Mouse (Mus musculus): ENCODE data around the gene Ndufs5. TPM values are rescaled to one million over a fixed set of nuclear protein-coding genes. Genes with fewer than 3 reads are reported as not detected.
A peak's percentile ranks its signal among the peaks of the same experiment; 100 is the strongest.

Gene Ndufs5
- polyA plus RNA-seq, 1 experiment from 2014 or later: 334 TPM

DNA sequence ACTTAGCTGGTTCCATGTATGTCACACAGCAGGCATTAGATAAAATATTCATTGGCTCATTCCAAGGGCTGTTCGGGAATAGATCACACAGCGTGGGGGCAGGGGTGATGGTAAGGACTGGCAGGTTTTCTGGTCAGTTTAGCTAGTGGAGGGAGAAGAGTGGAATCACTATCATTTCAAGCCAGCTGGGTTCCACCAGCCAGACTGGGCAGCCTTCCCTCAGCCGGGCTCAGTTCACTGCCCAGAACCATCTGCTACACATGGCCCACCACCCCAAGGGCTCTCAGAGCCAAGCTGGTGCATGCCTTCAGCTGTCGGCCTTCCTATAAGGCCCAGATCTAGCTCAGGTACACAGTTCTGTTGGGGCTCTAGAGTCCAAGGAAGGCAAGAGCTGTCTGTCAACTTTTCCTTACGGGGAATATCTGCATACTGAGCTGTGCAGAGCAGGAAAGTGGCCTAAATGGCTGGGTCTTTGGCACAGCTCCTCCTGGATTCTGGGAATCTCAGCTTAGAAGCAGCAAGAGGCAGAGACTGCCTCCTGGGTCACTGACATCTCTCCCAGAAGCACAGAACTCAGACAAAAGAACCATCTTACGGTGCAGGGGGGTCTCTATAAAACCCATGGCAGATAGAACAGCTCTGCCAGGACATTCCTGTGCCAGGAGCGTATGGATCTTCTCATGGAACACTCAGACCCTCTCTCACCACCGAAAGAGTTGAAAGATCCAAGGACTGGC lies 32.3 kb downstream of the Ndufs5 start:
- no peak overlapping the region for H3K9ac ChIP-seq (ENCODE audit: low read length)
- H3K9me3 ChIP-seq (ENCODE audit: control insufficient read depth, low read length): no peaks in the 10 kb centered on the region
- peak overlapping the region; percentile 100 for H3K4me2 ChIP-seq (ENCODE audit: low read depth, severe bottlenecking)
- WGBS: 58% methylated on average over 8 of the region's 8 CpGs
- H3K27me3 ChIP-seq (ENCODE audit: control insufficient read depth, insufficient read depth, low read length): peaks cover 9% of the 10 kb centered on the region
- no peaks in the 10 kb centered on the region for H3K36me3 ChIP-seq (ENCODE audit: control insufficient read depth, insufficient read depth, low read length)
- no peak for DNase-seq (ENCODE audit: low spot score)
- H3K4me1 ChIP-seq (ENCODE audit: control insufficient read depth, insufficient read depth, low read length): peaks cover 8% of the 10 kb centered on the region
- ATAC-seq (ENCODE audit: insufficient number of reproducible peaks, low FRiP score, low TSS enrichment, low read depth): no peak
- peak overlapping the region; percentile 70 for H3K4me3 ChIP-seq (ENCODE audit: low read depth, low read length)
- no peak overlapping the region for H3K27ac ChIP-seq (replicated peaks; ENCODE audit: low read depth, low read length)

DNA sequence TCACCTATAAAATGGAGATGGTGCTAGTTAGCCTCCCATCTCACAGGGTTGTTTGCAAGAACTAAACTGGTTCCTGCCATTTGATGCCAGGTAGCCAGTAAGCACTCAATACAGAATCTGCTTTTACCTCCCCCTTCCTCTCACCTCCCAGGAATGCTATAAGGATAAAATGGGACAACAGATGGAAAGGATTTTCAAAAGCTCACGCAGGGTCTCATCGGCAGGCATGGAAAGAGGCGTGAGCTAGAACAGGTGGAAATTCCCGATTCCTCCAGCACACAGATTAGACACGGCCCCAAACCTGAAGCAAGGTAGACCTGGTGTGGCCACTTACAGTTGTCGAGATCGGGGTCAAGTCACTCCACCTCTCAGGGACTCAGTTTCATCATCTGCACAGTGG lies 33.0 kb downstream of the Ndufs5 start:
- 75% methylated on average over 7 of the region's 7 CpGs for WGBS
- H3K27ac ChIP-seq (replicated peaks; ENCODE audit: low read depth, low read length): no peak overlapping the region

DNA sequence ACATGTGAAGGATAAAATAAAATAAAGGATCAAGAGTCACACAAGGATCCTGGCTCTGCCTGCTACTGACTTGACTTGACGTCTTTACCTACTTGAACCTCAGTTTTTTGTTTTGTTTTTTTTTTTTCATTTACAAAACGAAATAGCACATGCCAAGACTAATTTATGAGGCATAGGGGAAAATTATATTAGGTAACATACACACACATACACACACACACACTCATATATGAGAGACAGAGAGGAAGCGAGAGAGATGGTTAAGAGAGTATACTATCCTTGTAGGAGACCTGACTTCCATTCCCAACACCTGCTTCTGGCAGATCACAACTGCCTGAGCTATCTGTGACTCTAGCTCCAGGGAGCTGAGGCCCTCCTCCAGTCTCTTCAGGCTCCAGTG lies 33.7 kb downstream of the Ndufs5 start, which contains the start of gene Macf1:
Gene Macf1 (minus strand): TSS at position 101 of the 400 bp plus-strand sequence.
- H3K4me2 ChIP-seq (ENCODE audit: low read depth, severe bottlenecking): no peak within 1 kb of the TSS
- no peaks in the 10 kb centered on the region for H3K9me3 ChIP-seq (ENCODE audit: control insufficient read depth, low read length)
- no peak within 1 kb of the TSS for H3K9ac ChIP-seq (ENCODE audit: low read length)
- DNase-seq (ENCODE audit: low spot score): no peak
- WGBS: 82% methylated on average over 3 of the region's 3 CpGs
- H3K4me1 ChIP-seq (ENCODE audit: control insufficient read depth, insufficient read depth, low read length): peaks cover 8% of the 10 kb centered on the region
- no peak within 1 kb of the TSS for H3K4me3 ChIP-seq (ENCODE audit: low read depth, low read length)
- H3K36me3 ChIP-seq (ENCODE audit: control insufficient read depth, insufficient read depth, low read length): no peaks in the 10 kb centered on the region
- peaks cover 9% of the 10 kb centered on the region for H3K27me3 ChIP-seq (ENCODE audit: control insufficient read depth, insufficient read depth, low read length)
- ATAC-seq (ENCODE audit: insufficient number of reproducible peaks, low FRiP score, low TSS enrichment, low read depth): no peak
- H3K27ac ChIP-seq (replicated peaks; ENCODE audit: low read depth, low read length): no peak within 1 kb of the TSS

More for the DNA sequence above, 33.0 kb downstream of the Ndufs5 start:
- H3K4me2 ChIP-seq (ENCODE audit: low read depth, severe bottlenecking): no peak overlapping the region
- no peak for ATAC-seq (ENCODE audit: insufficient number of reproducible peaks, low FRiP score, low TSS enrichment, low read depth)
- no peaks in the 10 kb centered on the region for H3K36me3 ChIP-seq (ENCODE audit: control insufficient read depth, insufficient read depth, low read length)
- H3K9ac ChIP-seq (ENCODE audit: low read length): no peak overlapping the region
- H3K4me3 ChIP-seq (ENCODE audit: low read depth, low read length): no peak overlapping the region
- H3K27me3 ChIP-seq (ENCODE audit: control insufficient read depth, insufficient read depth, low read length): peaks cover 9% of the 10 kb centered on the region
- DNase-seq (ENCODE audit: low spot score): no peak
- H3K9me3 ChIP-seq (ENCODE audit: control insufficient read depth, low read length): no peaks in the 10 kb centered on the region
- H3K4me1 ChIP-seq (ENCODE audit: control insufficient read depth, insufficient read depth, low read length): peaks cover 8% of the 10 kb centered on the region

DNA sequence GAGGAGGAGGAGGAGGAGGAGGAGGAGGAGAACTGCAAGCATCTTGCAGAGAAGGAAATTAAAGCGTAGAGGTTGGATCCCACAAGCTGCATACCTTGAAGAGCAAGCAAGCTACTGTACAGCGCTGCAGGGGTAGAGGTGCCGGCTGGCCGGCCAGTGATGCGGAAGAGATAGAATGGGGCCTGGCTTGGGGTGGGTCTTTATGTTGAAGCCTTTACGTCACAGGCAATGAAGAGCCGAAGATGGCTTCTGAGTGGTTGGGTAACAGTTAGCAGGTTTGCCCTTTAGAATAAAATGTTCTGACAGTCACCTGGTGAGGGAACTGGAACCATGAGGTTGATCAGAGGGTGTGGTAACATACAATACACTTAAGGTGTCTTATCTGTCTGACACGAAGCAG lies 35.7 kb downstream of the Ndufs5 start:
- no peaks in the 10 kb centered on the region for H3K9me3 ChIP-seq (ENCODE audit: control insufficient read depth, low read length)
- no peak for DNase-seq (ENCODE audit: low spot score)
- no peak overlapping the region for H3K9ac ChIP-seq (ENCODE audit: low read length)
- WGBS: 85% methylated on average over 8 of the region's 8 CpGs
- H3K27me3 ChIP-seq (ENCODE audit: control insufficient read depth, insufficient read depth, low read length): peaks cover 9% of the 10 kb centered on the region
- no peak overlapping the region for H3K4me3 ChIP-seq (ENCODE audit: low read depth, low read length)
- peaks cover 10% of the 10 kb centered on the region for H3K4me1 ChIP-seq (ENCODE audit: control insufficient read depth, insufficient read depth, low read length)
- H3K27ac ChIP-seq (replicated peaks; ENCODE audit: low read depth, low read length): no peak overlapping the region
- ATAC-seq (ENCODE audit: insufficient number of reproducible peaks, low FRiP score, low TSS enrichment, low read depth): no peak
- H3K4me2 ChIP-seq (ENCODE audit: low read depth, severe bottlenecking): no peak overlapping the region
- H3K36me3 ChIP-seq (ENCODE audit: control insufficient read depth, insufficient read depth, low read length): no peaks in the 10 kb centered on the region

DNA sequence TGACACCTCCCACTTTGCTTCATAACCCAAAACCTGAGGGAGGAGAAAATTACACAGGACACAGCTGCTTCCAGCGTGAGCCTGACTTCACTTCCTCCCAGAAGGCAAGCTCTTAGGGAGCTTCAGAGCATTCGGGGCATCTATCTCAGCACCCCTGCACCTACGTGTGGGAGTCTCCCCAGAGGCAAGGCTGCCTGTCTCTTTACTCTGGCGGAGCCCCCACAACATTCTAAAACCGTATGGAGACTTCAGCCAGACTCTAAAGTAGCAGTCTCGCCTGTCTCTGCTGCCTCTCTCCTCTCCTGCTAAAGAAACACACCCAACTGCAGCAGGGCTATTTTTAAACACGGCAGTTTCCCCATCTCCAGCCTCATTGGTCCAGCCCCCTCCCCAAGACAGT lies 37.0 kb downstream of the Ndufs5 start:
- Histone ChIP-seq H3K27ac (replicated peaks; ENCODE audit: low read depth, low read length) (no peak overlapping the region), H3K4me2 (ENCODE audit: low read depth, severe bottlenecking) (no peak overlapping the region), H3K4me1 (ENCODE audit: control insufficient read depth, insufficient read depth, low read length) (peaks cover 3% of the 10 kb centered on the region; the same call in 1 of the 2 replicates), H3K9ac (ENCODE audit: low read length) (no peak overlapping the region), H3K36me3 (ENCODE audit: control insufficient read depth, insufficient read depth, low read length) (no peaks in the 10 kb centered on the region), H3K9me3 (ENCODE audit: control insufficient read depth, low read length) (no peaks in the 10 kb centered on the region), H3K4me3 (ENCODE audit: low read depth, low read length) (no peak overlapping the region), H3K27me3 (ENCODE audit: control insufficient read depth, insufficient read depth, low read length) (peaks cover 9% of the 10 kb centered on the region)
- no peak for DNase-seq (ENCODE audit: low spot score)
- ATAC-seq (ENCODE audit: insufficient number of reproducible peaks, low FRiP score, low TSS enrichment, low read depth): no peak
- WGBS: 49% methylated on average over 7 of the region's 7 CpGs

DNA sequence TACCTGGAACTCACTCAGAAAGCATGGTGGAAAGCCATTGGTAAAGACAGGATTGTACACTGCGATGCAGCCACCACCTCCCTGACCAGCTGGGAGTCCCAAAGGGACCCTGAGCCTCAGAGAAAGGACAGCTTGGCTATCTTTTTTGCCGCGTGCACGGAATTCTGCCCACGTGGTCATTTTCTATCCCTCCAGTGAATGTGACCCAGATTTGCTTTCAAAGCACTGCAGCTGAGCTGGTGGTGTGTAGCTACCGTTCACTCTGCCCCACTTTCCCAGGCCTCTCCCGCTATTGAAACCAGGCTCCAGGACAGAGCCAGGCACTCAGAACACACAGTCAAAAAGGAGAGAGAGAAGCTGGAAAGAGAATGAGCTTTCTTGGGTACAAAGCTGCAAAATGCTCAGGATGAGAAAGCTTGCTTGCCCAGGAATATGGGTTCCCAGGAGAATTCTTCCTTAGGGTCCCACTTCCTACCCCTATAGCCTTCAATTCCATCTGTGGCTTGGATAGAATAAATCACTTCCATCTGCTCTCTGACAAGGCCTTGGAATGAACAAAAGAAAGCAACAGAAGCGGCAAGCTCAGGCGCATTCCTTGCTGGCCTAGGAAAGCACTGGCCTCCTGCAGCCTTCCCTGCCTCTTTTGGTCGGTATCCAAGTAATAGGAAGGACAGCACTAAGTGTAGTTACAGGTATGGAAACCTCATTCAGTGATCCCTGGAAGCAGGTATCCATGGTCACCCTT lies 40.8 kb downstream of the Ndufs5 start:
- H3K4me2 ChIP-seq (ENCODE audit: low read depth, severe bottlenecking): no peak overlapping the region
- no peak overlapping the region for H3K4me3 ChIP-seq (ENCODE audit: low read depth, low read length)
- no peaks in the 10 kb centered on the region for H3K9me3 ChIP-seq (ENCODE audit: control insufficient read depth, low read length)
- ATAC-seq (ENCODE audit: insufficient number of reproducible peaks, low FRiP score, low TSS enrichment, low read depth) (0 out of 2 replicates have a peak, but pooled peaks have one; percentile 51), DNase-seq (ENCODE audit: low spot score) (peak; percentile 44)
- peaks cover 3% of the 10 kb centered on the region; the same call in 1 of the 2 replicates for H3K4me1 ChIP-seq (ENCODE audit: control insufficient read depth, insufficient read depth, low read length)
- H3K27ac ChIP-seq (replicated peaks; ENCODE audit: low read depth, low read length): peak overlapping the region; percentile 53; the same call in 1 of the 2 replicates
- 58% methylated on average over 10 of the region's 10 CpGs for WGBS
- no peak overlapping the region for H3K9ac ChIP-seq (ENCODE audit: low read length)
- no peaks in the 10 kb centered on the region for H3K36me3 ChIP-seq (ENCODE audit: control insufficient read depth, insufficient read depth, low read length)
- H3K27me3 ChIP-seq (ENCODE audit: control insufficient read depth, insufficient read depth, low read length): no peaks in the 10 kb centered on the region

DNA sequence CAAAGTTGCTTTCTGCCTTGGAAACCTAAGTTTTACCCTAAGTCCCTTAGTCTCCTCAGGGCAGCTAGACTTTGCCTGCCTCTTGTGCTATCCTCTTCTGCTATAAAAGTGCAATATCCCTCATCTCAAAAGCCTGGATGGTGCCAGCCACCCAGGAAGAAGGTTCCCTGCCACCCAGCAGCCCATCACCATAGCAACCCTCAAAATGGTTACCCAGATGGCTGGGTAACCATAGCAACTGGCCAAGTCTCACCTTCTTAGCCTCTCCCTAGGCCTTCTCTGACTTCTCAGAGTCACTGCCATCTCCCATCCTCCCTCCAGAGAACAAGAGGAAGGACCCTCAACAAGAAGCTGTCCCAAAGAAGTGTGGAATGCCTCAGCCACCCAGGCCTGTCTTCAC lies 47.4 kb downstream of the Ndufs5 start:
- Histone ChIP-seq H3K9me3 (ENCODE audit: control insufficient read depth, low read length) (no peaks in the 10 kb centered on the region), H3K27ac (replicated peaks; ENCODE audit: low read depth, low read length) (no peak overlapping the region), H3K4me2 (ENCODE audit: low read depth, severe bottlenecking) (no peak overlapping the region), H3K4me3 (ENCODE audit: low read depth, low read length) (no peak overlapping the region), H3K4me1 (ENCODE audit: control insufficient read depth, insufficient read depth, low read length) (peaks cover 7% of the 10 kb centered on the region), H3K9ac (ENCODE audit: low read length) (no peak overlapping the region), H3K36me3 (ENCODE audit: control insufficient read depth, insufficient read depth, low read length) (no peaks in the 10 kb centered on the region), H3K27me3 (ENCODE audit: control insufficient read depth, insufficient read depth, low read length) (no peaks in the 10 kb centered on the region)
- DNase-seq (ENCODE audit: low spot score) (no peak), ATAC-seq (ENCODE audit: insufficient number of reproducible peaks, low FRiP score, low TSS enrichment, low read depth) (no peak)

DNA sequence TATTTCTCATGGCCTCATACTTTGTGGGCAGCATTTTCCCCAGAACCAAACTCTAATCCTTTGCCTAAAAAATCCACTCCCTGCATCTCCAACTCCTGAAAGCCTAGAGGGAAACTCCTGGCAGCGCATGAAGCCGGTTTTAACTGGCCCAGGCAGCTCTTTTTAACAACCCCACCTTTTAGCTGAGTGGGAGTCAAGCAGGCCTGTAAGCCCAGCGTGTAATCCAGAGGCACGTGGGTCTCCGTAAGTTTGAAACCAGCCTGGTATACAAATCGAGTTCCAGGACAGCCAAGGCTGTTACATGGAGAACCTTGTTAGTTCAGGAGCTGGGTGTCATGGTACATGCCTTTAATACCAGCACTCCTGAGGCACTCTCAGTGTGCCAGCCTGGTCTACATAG lies 48.3 kb downstream of the Ndufs5 start:
- H3K36me3 ChIP-seq (ENCODE audit: control insufficient read depth, insufficient read depth, low read length): no peaks in the 10 kb centered on the region
- H3K4me3 ChIP-seq (ENCODE audit: low read depth, low read length): no peak overlapping the region
- no peak overlapping the region for H3K4me2 ChIP-seq (ENCODE audit: low read depth, severe bottlenecking)
- ATAC-seq (ENCODE audit: insufficient number of reproducible peaks, low FRiP score, low TSS enrichment, low read depth) (no peak), DNase-seq (ENCODE audit: low spot score) (no peak)
- 75% methylated on average over 6 of the region's 6 CpGs for WGBS
- 0 out of 2 replicates have a peak overlapping the region, but pooled peaks have one; percentile 4 for H3K27ac ChIP-seq (replicated peaks; ENCODE audit: low read depth, low read length)
- H3K9ac ChIP-seq (ENCODE audit: low read length): no peak overlapping the region
- no peaks in the 10 kb centered on the region for H3K9me3 ChIP-seq (ENCODE audit: control insufficient read depth, low read length)
- H3K27me3 ChIP-seq (ENCODE audit: control insufficient read depth, insufficient read depth, low read length): no peaks in the 10 kb centered on the region
- H3K4me1 ChIP-seq (ENCODE audit: control insufficient read depth, insufficient read depth, low read length): peaks cover 7% of the 10 kb centered on the region

All from limb, embryonic 11.5 days (tissue).